Mouse (Mus musculus): ENCODE data around the gene Nr6a1. TPM values are rescaled to one million over a fixed set of nuclear protein-coding genes. Genes with fewer than 3 reads are reported as not detected.

The Nr6a1 gene
- total and polyA plus RNA-seq, 3 experiments, result 0.81 to 12.0 (median 7.7) TPM

- TF ChIP-seq POLR2AphosphoS5 (IDR thresholded peaks at IDR 0.05; ENCODE audit: insufficient replicate concordance, low read depth, low read length) (no peak), GATA1 (IDR thresholded peaks at IDR 0.05; ENCODE audit: borderline replicate concordance, low read length) (no peak), GATA2 (IDR thresholded peaks at IDR 0.05; ENCODE audit: borderline replicate concordance, low read depth, low read length) (no peak)
- H3K4me1 ChIP-seq (ENCODE audit: insufficient read depth, low read depth, low read length), result peaks cover 36% of the 10 kb centered on the region
- ATAC-seq (ENCODE audit: extremely low read depth, insufficient number of reproducible peaks, low FRiP score, poor library complexity, severe bottlenecking), result peak; percentile 72
- H3K4me3 ChIP-seq (ENCODE audit: low read depth, low read length), result peak overlapping the region; percentile 38; the same call in 1 of the 2 replicates
- H3K9me3 ChIP-seq (replicated peaks), result no peaks in the 10 kb centered on the region
- H3K27me3 ChIP-seq (ENCODE audit: insufficient read depth, low read length), result peaks cover 4% of the 10 kb centered on the region; the same call in 1 of the 2 replicates
- no peaks in the 10 kb centered on the region for H3K36me3 ChIP-seq (replicated peaks)
- DNase-seq (ENCODE audit: low spot score), result peak; percentile 34
These were observed 208.8 kb downstream of the Nr6a1 start for GRCm38 (mm10) chr2:38718676-38719075.

GRCm38 (mm10) chr2:38717436-38717835 is 210.1 kb downstream of the Nr6a1 start:
- no peaks in the 10 kb centered on the region for H3K36me3 ChIP-seq (replicated peaks)
- ATAC-seq (ENCODE audit: extremely low read depth, insufficient number of reproducible peaks, low FRiP score, poor library complexity, severe bottlenecking) (no peak), DNase-seq (ENCODE audit: low spot score) (no peak)
- peaks cover 2% of the 10 kb centered on the region for H3K9me3 ChIP-seq (replicated peaks)
- peaks cover 43% of the 10 kb centered on the region for H3K4me1 ChIP-seq (ENCODE audit: insufficient read depth, low read depth, low read length)
- peaks cover 4% of the 10 kb centered on the region; the same call in 1 of the 2 replicates for H3K27me3 ChIP-seq (ENCODE audit: insufficient read depth, low read length)
- no peak for TF ChIP-seq TAL1 (conservative IDR thresholded peaks at IDR 0.05; ENCODE audit: low read depth, low read length)
- TF ChIP-seq GATA2 (IDR thresholded peaks at IDR 0.05; ENCODE audit: borderline replicate concordance, low read depth, low read length), result no peak
- TF ChIP-seq GATA1 (IDR thresholded peaks at IDR 0.05; ENCODE audit: borderline replicate concordance, low read length), result no peak
- TF ChIP-seq POLR2AphosphoS5 (IDR thresholded peaks at IDR 0.05; ENCODE audit: insufficient replicate concordance, low read depth, low read length), result no peak
- no peak for TF ChIP-seq CTCF (IDR thresholded peaks at IDR 0.05; ENCODE audit: low read depth, low read length)
- H3K4me3 ChIP-seq (ENCODE audit: low read depth, low read length), result no peak overlapping the region

GRCm38 (mm10) chr2:38714324-38714723 is 213.2 kb downstream of the Nr6a1 start, which contains the start of gene Nr5a1:
Gene Nr5a1 (minus strand): TSS chr2:38714542.
- peaks cover 28% of the 10 kb centered on the region for H3K4me1 ChIP-seq (ENCODE audit: insufficient read depth, low read depth, low read length)
- no peak within 1 kb of the TSS for H3K4me3 ChIP-seq (ENCODE audit: low read depth, low read length)
- ATAC-seq (ENCODE audit: extremely low read depth, insufficient number of reproducible peaks, low FRiP score, poor library complexity, severe bottlenecking) (no peak), DNase-seq (ENCODE audit: low spot score) (no peak)
- peaks cover 27% of the 10 kb centered on the region for H3K9me3 ChIP-seq (replicated peaks)
- H3K27me3 ChIP-seq (ENCODE audit: insufficient read depth, low read length), result peaks cover 21% of the 10 kb centered on the region
- no peak for TF ChIP-seq GATA2 (IDR thresholded peaks at IDR 0.05; ENCODE audit: borderline replicate concordance, low read depth, low read length)
- TF ChIP-seq POLR2AphosphoS5 (IDR thresholded peaks at IDR 0.05; ENCODE audit: insufficient replicate concordance, low read depth, low read length), result no peak
- no peak for TF ChIP-seq CTCF (IDR thresholded peaks at IDR 0.05; ENCODE audit: low read depth, low read length)
- no peak for TF ChIP-seq TAL1 (conservative IDR thresholded peaks at IDR 0.05; ENCODE audit: low read depth, low read length)
- no peak for TF ChIP-seq GATA1 (IDR thresholded peaks at IDR 0.05; ENCODE audit: borderline replicate concordance, low read length)
- no peaks in the 10 kb centered on the region for H3K36me3 ChIP-seq (replicated peaks)

- Histone ChIP-seq H3K4me3 (ENCODE audit: low read depth, low read length) (no peak overlapping the region), H3K36me3 (replicated peaks) (no peaks in the 10 kb centered on the region), H3K27me3 (ENCODE audit: insufficient read depth, low read length) (peaks cover 28% of the 10 kb centered on the region), H3K9me3 (replicated peaks) (peaks cover 27% of the 10 kb centered on the region), H3K4me1 (ENCODE audit: insufficient read depth, low read depth, low read length) (peaks cover 20% of the 10 kb centered on the region)
- no peak for DNase-seq (ENCODE audit: low spot score)
- TF ChIP-seq GATA1 (IDR thresholded peaks at IDR 0.05; ENCODE audit: borderline replicate concordance, low read length), result no peak
- no peak for TF ChIP-seq TAL1 (conservative IDR thresholded peaks at IDR 0.05; ENCODE audit: low read depth, low read length)
- no peak for TF ChIP-seq POLR2AphosphoS5 (IDR thresholded peaks at IDR 0.05; ENCODE audit: insufficient replicate concordance, low read depth, low read length)
- TF ChIP-seq GATA2 (IDR thresholded peaks at IDR 0.05; ENCODE audit: borderline replicate concordance, low read depth, low read length), result no peak
- no peak for TF ChIP-seq CTCF (IDR thresholded peaks at IDR 0.05; ENCODE audit: low read depth, low read length)
- no peak for ATAC-seq (ENCODE audit: extremely low read depth, insufficient number of reproducible peaks, low FRiP score, poor library complexity, severe bottlenecking)
These were observed 213.9 kb downstream of the Nr6a1 start for GRCm38 (mm10) chr2:38713596-38713995.

GRCm38 (mm10) chr2:38712769-38713125 is 214.7 kb downstream of the Nr6a1 start:
- ATAC-seq (ENCODE audit: extremely low read depth, insufficient number of reproducible peaks, low FRiP score, poor library complexity, severe bottlenecking) (no peak), DNase-seq (ENCODE audit: low spot score) (no peak)
- Histone ChIP-seq H3K36me3 (replicated peaks) (no peaks in the 10 kb centered on the region), H3K27me3 (ENCODE audit: insufficient read depth, low read length) (peaks cover 37% of the 10 kb centered on the region), H3K4me3 (ENCODE audit: low read depth, low read length) (no peak overlapping the region), H3K9me3 (replicated peaks) (peaks cover 27% of the 10 kb centered on the region), H3K4me1 (ENCODE audit: insufficient read depth, low read depth, low read length) (peaks cover 12% of the 10 kb centered on the region; the same call in 1 of the 2 replicates)
- TF ChIP-seq POLR2AphosphoS5 (IDR thresholded peaks at IDR 0.05; ENCODE audit: insufficient replicate concordance, low read depth, low read length) (no peak), GATA1 (IDR thresholded peaks at IDR 0.05; ENCODE audit: borderline replicate concordance, low read length) (no peak), CTCF (IDR thresholded peaks at IDR 0.05; ENCODE audit: low read depth, low read length) (no peak), GATA2 (IDR thresholded peaks at IDR 0.05; ENCODE audit: borderline replicate concordance, low read depth, low read length) (no peak), TAL1 (conservative IDR thresholded peaks at IDR 0.05; ENCODE audit: low read depth, low read length) (no peak)

GRCm38 (mm10) chr2:38712076-38712768 is 215.3 kb downstream of the Nr6a1 start:
- H3K4me1 ChIP-seq (ENCODE audit: insufficient read depth, low read depth, low read length), result peaks cover 8% of the 10 kb centered on the region; the same call in 1 of the 2 replicates
- ATAC-seq (ENCODE audit: extremely low read depth, insufficient number of reproducible peaks, low FRiP score, poor library complexity, severe bottlenecking), result no peak
- TF ChIP-seq CTCF (IDR thresholded peaks at IDR 0.05; ENCODE audit: low read depth, low read length) (no peak), GATA1 (IDR thresholded peaks at IDR 0.05; ENCODE audit: borderline replicate concordance, low read length) (no peak)
- peaks cover 27% of the 10 kb centered on the region for H3K9me3 ChIP-seq (replicated peaks)
- peaks cover 40% of the 10 kb centered on the region for H3K27me3 ChIP-seq (ENCODE audit: insufficient read depth, low read length)
- no peak overlapping the region for H3K4me3 ChIP-seq (ENCODE audit: low read depth, low read length)
- DNase-seq (ENCODE audit: low spot score), result no peak
- H3K36me3 ChIP-seq (replicated peaks), result no peaks in the 10 kb centered on the region
